Mouse (Mus musculus) intestine, postnatal 0 days (tissue): ENCODE results near the gene Ap1b1. TPM values are rescaled to one million over a fixed set of nuclear protein-coding genes. Genes with fewer than 3 reads are reported as not detected.

Source experiments
- ATAC-seq: fragments of 200-750 bp; cut with Nextera tagmentation; 2 replicates; pipeline ENCODE4 v1.8.0; 2017; ENCODE audit warnings: mild to moderate bottlenecking, moderate TSS enrichment, moderate library complexity
- H3K27ac ChIP-seq: fragments of 300-500 bp; sonication (generic); 2 replicates; pipeline ENCODE4 v1.5.1; 2014; ENCODE audit warnings: mild to moderate bottlenecking, low read depth, low read length, moderate library complexity
- H3K27me3 ChIP-seq: fragments of 300-500 bp; sonication (generic); replicated peaks from 2 replicates; pipeline ENCODE4 v1.6.1; 2014; ENCODE audit warnings: low read length, mixed read lengths; ENCODE audit not compliant: control insufficient read depth, insufficient read depth
- H3K36me3 ChIP-seq: fragments of 300-500 bp; sonication (generic); 2 replicates; pipeline ENCODE4 v1.6.1; 2014; ENCODE audit warnings: mild to moderate bottlenecking, moderate library complexity; ENCODE audit not compliant: control insufficient read depth, insufficient read depth
- H3K4me1 ChIP-seq: fragments of 300-500 bp; sonication (generic); replicated peaks from 2 replicates; pipeline ENCODE4 v1.6.1; 2014; ENCODE audit warnings: antibody characterized with exemption, low read length, mixed read lengths; ENCODE audit not compliant: control insufficient read depth, insufficient read depth
- H3K4me2 ChIP-seq: fragments of 300-500 bp; sonication (generic); replicated peaks from 2 replicates; pipeline ENCODE4 v1.6.1; 2014; ENCODE audit warnings: low read depth, mild to moderate bottlenecking, moderate library complexity
- H3K4me3 ChIP-seq: fragments of 300-500 bp; sonication (generic); 2 replicates; pipeline ENCODE4 v1.5.1; 2014; ENCODE audit warnings: low read depth, low read length
- H3K9ac ChIP-seq: fragments of 300-500 bp; sonication (generic); 2 replicates; pipeline ENCODE4 v1.6.1; 2014; ENCODE audit warnings: mild to moderate bottlenecking, low read depth, low read length
- H3K9me3 ChIP-seq: fragments of 300-500 bp; sonication (generic); 2 replicates; pipeline ENCODE4 v1.6.1; 2016; ENCODE audit warnings: mixed run types; ENCODE audit not compliant: control insufficient read depth
- CTCF ChIP-seq: sonication (generic); IDR thresholded peaks from 2 replicates; pipeline ENCODE4 v1.5.1; 2016; ENCODE audit warnings: low read depth, mild to moderate bottlenecking, control low read depth, antibody characterized with exemption, moderate library complexity
- WGBS: fragments of 180-500 bp; shearing (Covaris S2); extraction: QIAGEN DNeasy Blood & Tissue Kit; methylation state at CpG from one replicate; pipeline ENCODE4 v1.1.7; 2014; 5-methylcytosine and 5-hydroxymethylcytosine counted together
- polyA plus RNA-seq: library from polyadenylated mRNA; unstranded; fragments of >200 nt; fragmentation: Nextera tagmentation; extraction: Ambion mirVana; gene quantifications from 2 replicates; pipeline ENCODE4 v1.2.1, GENCODE M21; 2015

The Ap1b1 gene
- polyA plus RNA-seq, 1 experiment from 2014 or later = 60.4 TPM

- Histone ChIP-seq H3K4me1 (0 out of 2 replicates have a peak, but pooled peaks cover 5% of the 10 kb centered on the region), H3K27ac (no peak overlapping the region), H3K9me3 (no peaks in the 10 kb centered on the region), H3K9ac (no peak overlapping the region), H3K27me3 (no peaks in the 10 kb centered on the region), H3K4me3 (no peak overlapping the region), H3K36me3 (peaks cover 33% of the 10 kb centered on the region), H3K4me2 (no peak overlapping the region)
- TF ChIP-seq CTCF = no peak
- peak; percentile 65; the same call in 1 of the 2 replicates for ATAC-seq
- WGBS = 47% methylated on average over 2 of the region's 2 CpGs
These were observed 18.9 kb downstream of the Ap1b1 start for GRCm38 (mm10) chr11:5005528-5005927.

GRCm38 (mm10) chr11:5007186-5007585 is 20.6 kb downstream of the Ap1b1 start:
- WGBS = 60% methylated on average over 1 of the region's 1 CpGs
- no peak for TF ChIP-seq CTCF
- ATAC-seq = no peak

GRCm38 (mm10) chr11:5008867-5009266 is 22.2 kb downstream of the Ap1b1 start:
- no peak overlapping the region for H3K4me2 ChIP-seq
- H3K9ac ChIP-seq = no peak overlapping the region
- no peak overlapping the region for H3K27ac ChIP-seq
- no peak for ATAC-seq
- WGBS = 69% methylated on average over 3 of the region's 3 CpGs
- no peaks in the 10 kb centered on the region for H3K9me3 ChIP-seq
- no peaks in the 10 kb centered on the region for H3K27me3 ChIP-seq
- H3K4me3 ChIP-seq = no peak overlapping the region
- H3K36me3 ChIP-seq = peaks cover 26% of the 10 kb centered on the region
- 0 out of 2 replicates have a peak, but pooled peaks cover 5% of the 10 kb centered on the region for H3K4me1 ChIP-seq
- no peak for TF ChIP-seq CTCF

More at GRCm38 (mm10) chr11:5007186-5007585, 20.6 kb downstream of the Ap1b1 start:
- Histone ChIP-seq H3K36me3 (peaks cover 30% of the 10 kb centered on the region), H3K4me1 (0 out of 2 replicates have a peak, but pooled peaks cover 5% of the 10 kb centered on the region), H3K27me3 (no peaks in the 10 kb centered on the region), H3K9ac (no peak overlapping the region), H3K27ac (no peak overlapping the region), H3K9me3 (no peaks in the 10 kb centered on the region), H3K4me3 (no peak overlapping the region), H3K4me2 (no peak overlapping the region)

GRCm38 (mm10) chr11:5009354-5010074 is 22.9 kb downstream of the Ap1b1 start:
- Histone ChIP-seq H3K4me1 (0 out of 2 replicates have a peak, but pooled peaks cover 5% of the 10 kb centered on the region), H3K4me3 (no peak overlapping the region), H3K27me3 (no peaks in the 10 kb centered on the region), H3K4me2 (no peak overlapping the region), H3K27ac (no peak overlapping the region), H3K9ac (no peak overlapping the region), H3K9me3 (no peaks in the 10 kb centered on the region), H3K36me3 (peaks cover 32% of the 10 kb centered on the region)
- no peak for TF ChIP-seq CTCF
- 79% methylated on average over 3 of the region's 3 CpGs for WGBS
- no peak for ATAC-seq

GRCm38 (mm10) chr11:5010205-5010604 is 23.6 kb downstream of the Ap1b1 start:
- H3K4me1 ChIP-seq = 0 out of 2 replicates have a peak, but pooled peaks cover 4% of the 10 kb centered on the region
- no peak for TF ChIP-seq CTCF
- H3K4me3 ChIP-seq = no peak overlapping the region
- no peak overlapping the region for H3K27ac ChIP-seq
- 83% methylated on average over 1 of the region's 1 CpGs for WGBS
- peaks cover 35% of the 10 kb centered on the region for H3K36me3 ChIP-seq
- H3K9ac ChIP-seq = no peak overlapping the region
- H3K27me3 ChIP-seq = no peaks in the 10 kb centered on the region
- H3K9me3 ChIP-seq = no peaks in the 10 kb centered on the region
- no peak overlapping the region for H3K4me2 ChIP-seq
- no peak for ATAC-seq

- peaks cover 48% of the 10 kb centered on the region for H3K36me3 ChIP-seq
- no peak overlapping the region for H3K9ac ChIP-seq
- no peak for TF ChIP-seq CTCF
- H3K4me2 ChIP-seq = no peak overlapping the region
- H3K27ac ChIP-seq = no peak overlapping the region
- no peak for ATAC-seq
- no peaks in the 10 kb centered on the region for H3K27me3 ChIP-seq
- no peak overlapping the region for H3K4me3 ChIP-seq
- H3K4me1 ChIP-seq = no peaks in the 10 kb centered on the region
- WGBS = 82% methylated on average over 1 of the region's 1 CpGs
- no peaks in the 10 kb centered on the region for H3K9me3 ChIP-seq
These were observed 24.9 kb downstream of the Ap1b1 start for GRCm38 (mm10) chr11:5011480-5011879.
